Mouse (Mus musculus) adipose tissue, adult 10 weeks (tissue): ENCODE results near the gene Zfp750. TPM values are rescaled to one million over a fixed set of nuclear protein-coding genes. Genes with fewer than 3 reads are reported as not detected.

Experiments used
- polyA plus RNA-seq: library from polyadenylated mRNA; stranded (reverse); fragments of 350-450 nt; fragmentation: Illumina TruSeq; extraction: RNeasy Lipid Tissue Mini Kit (QIAGEN cat#74804); gene quantifications from one replicate; pipeline ENCODE4 v1.2.3, GENCODE M21; 2014; ENCODE audit warnings: low read depth, low replicate concordance

Gene Zfp750
- 13.6 TPM for polyA plus RNA-seq

GRCm38 (mm10) chr11:121519131-121519530, at the start of gene Zfp750:
Zfp750 (minus strand) TSS chr11:121519333.

Other genes with a start within 250 kb of the Zfp750 start
- gene Wdr45b, start 164.9 kb downstream of the Zfp750 start, polyA plus RNA-seq, result 39.8 TPM
- 10.5 TPM for gene Rab40b, start 131.1 kb downstream of the Zfp750 start, polyA plus RNA-seq
- 11.6 TPM for gene Fn3krp, start 97.9 kb downstream of the Zfp750 start, polyA plus RNA-seq
- gene Fn3k, start 84.4 kb downstream of the Zfp750 start, polyA plus RNA-seq, result 3.0 TPM
- gene Tbcd, start 67.4 kb downstream of the Zfp750 start, polyA plus RNA-seq, result 49.8 TPM
- gene B3gntl1, start 153.8 kb upstream of the Zfp750 start, polyA plus RNA-seq, result 10.7 TPM
- gene Metrnl, start 182.2 kb upstream of the Zfp750 start, polyA plus RNA-seq, result 37.3 TPM